Mouse (Mus musculus) cerebellum, postnatal 25 days (tissue): ENCODE measurements around the gene Cenpc1.
A peak's percentile ranks its signal among the peaks of the same experiment; 100 is the strongest.

Source experiments
- DNase-seq, 2 experiments: peaks; one replicate each; pipeline ENCODE4 v3.0.0; 2021; ENCODE audit warnings: mixed read lengths in 2 of 2

The Cenpc1 gene

DNA sequence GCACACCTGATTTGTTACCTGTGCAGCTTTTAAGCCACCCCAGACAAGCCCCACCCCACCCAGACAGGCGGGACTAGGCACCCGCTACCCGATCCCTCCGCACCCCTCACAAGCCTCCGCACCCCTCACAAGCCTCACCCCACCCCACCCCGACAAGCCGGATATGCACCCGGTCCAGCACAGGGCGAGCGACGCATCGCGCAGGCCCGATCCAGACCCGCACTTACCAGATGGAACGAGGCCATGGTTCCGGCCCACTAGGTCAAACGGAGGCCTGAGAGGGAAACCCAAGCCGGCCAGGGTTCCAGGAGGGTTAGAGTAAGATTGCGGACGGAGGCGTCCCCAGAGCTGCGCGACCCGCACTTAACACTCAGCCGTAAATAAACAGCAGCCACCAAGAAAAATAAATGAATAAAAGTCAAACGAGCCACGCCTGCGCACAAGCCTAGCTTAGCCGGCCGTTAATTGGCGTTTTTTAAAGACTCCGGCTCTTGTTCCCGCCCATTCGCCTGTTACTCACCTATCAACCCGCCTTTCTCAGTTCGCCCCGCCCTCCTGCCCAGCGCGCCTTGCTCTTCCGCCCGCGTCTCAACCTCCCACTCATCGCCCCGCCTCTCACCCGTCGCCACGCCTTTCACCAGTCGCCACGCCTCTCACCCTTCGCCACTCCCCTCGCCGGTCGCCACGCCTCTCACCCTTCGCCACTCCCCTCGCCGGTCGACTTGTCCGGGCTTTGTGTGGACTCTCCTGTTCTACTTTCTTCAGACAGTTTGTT is at the start of gene Cenpc1:
Gene Cenpc1 (minus strand): TSS at position 483 of the 775 bp plus-strand sequence.
- peak; percentile 93 to 97 for DNase-seq

DNA sequence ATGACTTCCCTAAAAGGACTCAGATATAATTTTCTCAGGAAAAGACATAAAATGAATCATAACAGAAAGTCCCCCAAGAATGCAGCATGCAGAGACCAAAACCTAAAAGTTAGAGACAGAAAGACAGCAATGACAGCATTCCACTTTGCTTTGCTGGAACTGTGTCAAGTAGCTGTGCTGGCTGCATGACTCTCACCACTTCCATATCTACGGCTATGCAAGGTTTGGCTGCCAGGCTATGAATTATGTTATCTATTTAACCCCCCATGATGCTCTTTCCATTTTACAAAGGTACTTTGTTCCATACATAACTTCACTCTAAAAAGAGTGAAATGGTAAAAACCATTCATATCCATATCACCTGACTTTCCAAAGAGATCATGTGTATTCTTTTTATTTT is 48.6 kb upstream of the Cenpc1 start:
- DNase-seq, result no peak

DNA sequence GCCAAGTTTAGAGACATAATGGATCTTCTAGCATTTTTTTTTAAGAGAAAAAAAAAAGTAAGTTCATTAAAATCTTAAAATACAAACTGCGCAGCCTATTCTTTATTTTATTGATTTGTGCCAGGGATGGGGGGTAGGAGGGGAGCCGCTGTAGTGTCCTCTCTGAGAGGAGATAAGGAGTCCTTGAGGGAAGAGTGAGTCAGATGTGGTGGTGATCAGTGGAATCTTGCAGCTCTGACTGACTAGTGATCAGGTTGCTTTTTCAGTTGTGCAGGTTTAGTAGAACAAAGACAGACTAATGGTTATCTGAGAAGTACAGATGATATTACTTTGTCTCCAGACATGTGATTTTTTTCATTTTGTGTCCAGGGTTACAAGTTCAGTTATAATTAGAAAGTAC is 47.7 kb upstream of the Cenpc1 start:
- DNase-seq, result no peak

DNA sequence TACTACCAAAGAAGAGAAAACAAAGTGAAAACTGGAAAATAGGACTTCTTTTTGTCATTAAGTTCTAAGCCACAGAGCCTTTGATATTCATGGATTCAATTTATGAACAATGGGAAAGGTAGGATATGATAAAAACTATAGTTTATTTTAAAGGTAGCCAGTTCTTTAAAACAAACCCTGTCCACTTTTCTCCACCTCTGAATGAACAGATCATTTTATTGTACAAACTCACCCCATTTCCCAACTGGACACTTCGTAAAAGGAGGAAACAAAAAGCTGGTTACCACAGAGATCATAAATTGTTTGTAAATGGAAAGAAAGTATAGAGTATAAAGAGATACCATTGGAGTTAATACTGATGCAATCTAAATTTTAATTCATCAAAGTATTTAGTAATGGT is 45.7 kb upstream of the Cenpc1 start:
- DNase-seq, result no peak

DNA sequence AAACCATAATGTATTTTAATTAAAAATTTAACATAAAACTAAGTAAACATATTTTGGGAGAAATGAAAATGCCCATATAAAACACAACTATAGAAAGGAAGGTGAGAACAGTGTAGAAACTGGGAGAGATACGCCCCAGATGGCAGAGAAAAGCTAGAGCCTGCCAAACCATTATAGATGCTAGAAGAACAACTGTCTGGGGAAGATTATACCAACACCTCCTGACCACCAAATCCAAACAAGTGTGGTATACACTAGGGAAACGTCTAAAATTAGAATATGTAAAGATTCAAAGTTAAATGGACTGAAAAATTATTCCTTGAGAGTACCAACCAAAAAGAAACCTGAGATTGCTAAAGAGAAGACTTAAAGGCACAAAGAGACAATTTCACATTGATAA is 41.2 kb upstream of the Cenpc1 start:
- DNase-seq, result no peak

GRCm38 (mm10) chr5:86102176-86102575 is 36.8 kb upstream of the Cenpc1 start:
- no peak for DNase-seq

- DNase-seq, result no peak
Measured at GRCm38 (mm10) chr5:86100621-86101020, 35.2 kb upstream of the Cenpc1 start.

DNA sequence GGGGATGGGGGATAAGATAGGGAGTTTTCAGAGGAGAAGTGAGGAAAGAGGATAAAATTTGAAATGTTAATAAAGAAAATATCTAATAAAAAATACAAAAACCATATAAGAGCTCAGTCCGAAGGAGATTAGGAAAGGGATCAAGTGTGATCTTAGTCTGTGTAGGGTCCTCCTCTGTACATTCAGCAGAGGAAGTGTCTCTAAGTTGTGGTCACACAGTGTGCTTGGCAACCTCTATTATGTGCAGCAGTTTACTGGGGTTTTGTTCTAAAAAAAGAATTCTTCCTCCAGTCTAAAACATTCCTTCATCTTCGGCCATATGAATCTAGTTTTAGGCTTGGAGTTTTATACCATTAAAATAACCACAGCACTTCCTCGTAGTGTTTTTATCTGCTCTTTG is 33.6 kb upstream of the Cenpc1 start:
- DNase-seq, result no peak

GRCm38 (mm10) chr5:86094754-86095153 is 29.4 kb upstream of the Cenpc1 start:
- no peak for DNase-seq

GRCm38 (mm10) chr5:86086751-86087150 is 21.4 kb upstream of the Cenpc1 start:
- no peak for DNase-seq

- DNase-seq, result no peak
Measured at GRCm38 (mm10) chr5:86084979-86085378, 19.6 kb upstream of the Cenpc1 start.

DNA sequence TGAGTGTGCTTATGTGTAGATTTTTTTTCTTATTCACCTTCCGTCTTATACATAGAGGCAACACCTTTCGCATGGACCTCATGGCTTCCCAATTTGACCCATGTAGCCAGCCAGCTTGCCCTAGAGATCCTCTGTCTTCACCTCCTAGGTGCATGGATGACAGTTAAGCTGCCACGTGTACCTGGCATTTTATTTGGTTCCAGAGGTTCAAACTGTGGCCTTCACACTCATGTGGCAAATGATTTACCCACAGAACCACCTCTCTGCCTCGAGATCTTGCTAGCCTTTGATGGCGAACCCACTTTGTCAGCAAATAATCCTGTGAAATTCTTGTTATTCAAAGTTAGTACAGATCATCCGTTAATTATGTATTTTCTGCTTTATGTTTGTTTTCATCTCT is 18.6 kb upstream of the Cenpc1 start:
- DNase-seq, result no peak

DNA sequence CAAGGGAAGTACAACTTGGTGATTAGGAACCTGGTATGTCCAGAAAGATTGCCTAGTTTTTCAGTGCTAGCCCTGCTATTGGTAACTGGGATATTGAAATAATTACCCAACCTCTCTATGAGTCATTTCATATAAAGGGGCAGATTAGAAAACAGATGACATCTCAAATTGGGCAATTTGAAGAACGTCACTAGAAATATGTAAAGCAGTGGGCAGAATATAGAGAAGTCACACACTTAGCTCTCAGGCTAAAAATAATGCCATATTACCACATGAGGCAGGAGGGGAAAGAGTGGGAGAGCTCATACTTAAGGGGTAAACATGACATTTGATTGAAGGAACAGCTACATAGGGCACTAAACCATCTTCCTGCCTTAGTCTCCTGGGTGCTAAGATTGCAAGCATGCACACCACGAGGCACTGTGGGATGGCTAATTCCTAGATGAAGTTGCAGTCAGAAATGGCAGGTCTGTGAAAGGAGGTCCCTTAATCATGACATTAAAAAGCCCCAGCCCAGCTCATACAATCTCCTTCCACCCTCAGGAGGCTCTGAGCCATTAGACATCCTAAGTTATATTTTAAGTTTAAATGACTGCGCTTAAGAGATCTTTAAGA is 13.4 kb upstream of the Cenpc1 start:
- no peak for DNase-seq

- DNase-seq, result no peak
Measured at GRCm38 (mm10) chr5:86072756-86073386, 7.5 kb upstream of the Cenpc1 start.

DNA sequence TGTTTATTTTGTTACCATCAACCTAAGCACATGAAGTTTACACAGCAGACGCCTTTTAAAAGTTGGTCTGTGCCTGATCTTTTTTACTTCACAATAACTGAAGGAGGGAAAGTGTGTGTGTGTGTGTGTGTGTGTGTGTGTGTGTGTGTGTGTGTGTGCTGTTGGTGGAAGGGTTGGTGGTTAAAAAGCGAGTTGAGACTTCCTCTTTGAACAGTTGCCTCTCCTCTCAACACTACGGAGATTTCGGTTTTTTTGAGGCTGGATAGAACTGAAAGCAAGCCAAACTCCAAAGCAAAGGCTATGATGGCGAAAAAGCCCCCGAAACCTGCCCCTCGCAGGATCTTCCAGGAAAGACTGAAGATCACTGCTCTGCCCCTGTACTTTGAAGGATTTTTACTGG is 6.2 kb upstream of the Cenpc1 start, which contains the start of gene Stap1:
Gene Stap1 (plus strand): TSS at position 209 of the 400 bp plus-strand sequence.
- DNase-seq, result no peak

DNA sequence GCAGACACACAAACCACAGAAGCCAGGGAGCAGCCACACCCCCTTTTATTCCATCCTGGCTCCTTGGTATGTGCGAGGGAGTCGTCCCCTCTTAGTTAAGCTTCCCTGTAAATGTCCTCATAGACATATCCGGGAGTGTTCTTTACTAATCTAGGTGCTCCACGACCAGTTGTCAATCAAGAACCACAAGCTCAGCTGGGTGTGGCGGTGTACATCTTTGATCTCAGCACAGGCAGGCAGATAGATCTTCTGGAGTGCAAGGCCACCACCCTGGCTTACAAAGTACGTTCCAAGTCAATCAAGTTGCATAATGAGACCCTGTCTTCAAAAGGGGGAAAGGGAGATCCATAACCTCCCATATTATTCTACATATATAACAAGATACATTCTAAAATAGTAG is 3.7 kb upstream of the Cenpc1 start:
- DNase-seq, result no peak

- no peak for DNase-seq
Measured at GRCm38 (mm10) chr5:86068451-86068850, 3.1 kb upstream of the Cenpc1 start.

GRCm38 (mm10) chr5:86066551-86066929 is 1.2 kb upstream of the Cenpc1 start:
- DNase-seq, result peak; percentile 86 to 89

- DNase-seq, result no peak
Measured at GRCm38 (mm10) chr5:86065876-86066550, 630 bp upstream of the Cenpc1 start.

- DNase-seq, result no peak
Measured at GRCm38 (mm10) chr5:86063501-86063900, 1.9 kb downstream of the Cenpc1 start.

DNA sequence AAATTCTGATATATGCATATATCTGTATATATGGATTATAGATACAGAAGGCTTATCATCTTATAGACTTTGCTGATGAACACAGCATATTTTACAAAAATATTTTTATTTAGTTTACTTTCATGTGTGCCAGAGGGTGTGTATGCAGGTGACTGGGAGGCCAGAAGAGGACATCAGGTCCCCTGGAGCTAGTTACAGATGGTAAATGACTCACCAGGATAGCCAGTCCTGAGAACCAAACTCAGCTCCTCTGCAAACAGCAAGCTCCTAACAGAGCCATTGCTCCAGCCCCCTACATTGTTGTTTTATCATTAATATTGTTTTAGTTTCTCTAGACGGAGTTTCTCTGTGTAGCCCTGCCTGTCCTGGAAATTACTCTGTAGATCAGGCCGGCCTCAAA is 35.6 kb downstream of the Cenpc1 start:
- peak; percentile 14 to 40 for DNase-seq

DNA sequence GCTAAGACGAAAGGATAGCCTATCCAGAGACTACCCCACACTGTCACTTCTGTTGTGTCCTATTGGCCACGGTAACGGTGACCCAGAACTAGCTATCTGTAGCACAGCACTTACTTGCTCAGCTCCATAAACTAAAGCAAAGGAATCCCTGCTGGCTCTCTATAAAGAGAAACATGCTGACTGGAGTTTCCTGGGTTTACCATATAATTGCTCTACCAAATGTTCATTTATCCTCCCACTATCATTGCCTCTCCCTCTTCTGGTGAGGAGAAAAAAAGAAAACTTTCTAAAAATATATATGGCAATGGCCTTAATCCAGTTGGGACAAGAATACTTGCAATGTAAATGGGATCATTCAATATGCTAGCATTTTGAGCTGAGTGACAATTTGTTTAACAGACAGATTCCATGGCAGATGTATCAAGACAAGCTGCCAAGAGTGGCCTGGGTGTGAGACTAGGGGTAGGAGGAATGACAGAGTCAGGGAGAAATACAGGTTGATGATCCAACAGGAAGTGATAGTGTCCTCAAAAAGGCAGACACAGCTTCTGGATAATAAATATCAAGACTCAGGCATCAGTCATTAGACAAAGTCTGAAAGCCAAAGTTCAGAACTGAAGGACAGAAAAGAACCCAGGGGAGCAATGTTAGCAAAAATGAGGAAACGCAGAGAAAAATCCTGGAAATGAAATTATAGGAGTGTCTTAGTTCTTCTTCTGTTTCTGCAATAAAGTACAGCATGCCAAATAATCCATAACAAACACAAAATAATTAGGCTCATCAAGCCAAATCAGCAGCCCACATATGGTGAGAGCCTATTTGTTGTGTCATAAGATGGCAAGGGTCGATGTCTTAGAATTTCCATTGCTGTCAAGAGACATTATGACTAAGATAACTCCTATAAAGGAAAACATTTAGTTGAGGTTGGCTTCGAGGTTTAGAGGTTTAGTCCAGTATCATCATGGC is 68.6 kb downstream of the Cenpc1 start:
- DNase-seq, result no peak
